Mouse (Mus musculus) spleen, postnatal 10 days (tissue): Measurements from ENCODE around the gene Ahcyl1.
"Not testable (repeated sequence)": the region's sequence is repeated elsewhere in the genome, so short reads cannot be mapped to it uniquely, and the experiment has no call there.

Experiments used
- DNase-seq, 2 experiments: peaks; one replicate each; pipeline ENCODE4 v3.0.0; 2021 to 2022; ENCODE audit warnings: low spot score in 2 of 2

Ahcyl1 gene

DNA sequence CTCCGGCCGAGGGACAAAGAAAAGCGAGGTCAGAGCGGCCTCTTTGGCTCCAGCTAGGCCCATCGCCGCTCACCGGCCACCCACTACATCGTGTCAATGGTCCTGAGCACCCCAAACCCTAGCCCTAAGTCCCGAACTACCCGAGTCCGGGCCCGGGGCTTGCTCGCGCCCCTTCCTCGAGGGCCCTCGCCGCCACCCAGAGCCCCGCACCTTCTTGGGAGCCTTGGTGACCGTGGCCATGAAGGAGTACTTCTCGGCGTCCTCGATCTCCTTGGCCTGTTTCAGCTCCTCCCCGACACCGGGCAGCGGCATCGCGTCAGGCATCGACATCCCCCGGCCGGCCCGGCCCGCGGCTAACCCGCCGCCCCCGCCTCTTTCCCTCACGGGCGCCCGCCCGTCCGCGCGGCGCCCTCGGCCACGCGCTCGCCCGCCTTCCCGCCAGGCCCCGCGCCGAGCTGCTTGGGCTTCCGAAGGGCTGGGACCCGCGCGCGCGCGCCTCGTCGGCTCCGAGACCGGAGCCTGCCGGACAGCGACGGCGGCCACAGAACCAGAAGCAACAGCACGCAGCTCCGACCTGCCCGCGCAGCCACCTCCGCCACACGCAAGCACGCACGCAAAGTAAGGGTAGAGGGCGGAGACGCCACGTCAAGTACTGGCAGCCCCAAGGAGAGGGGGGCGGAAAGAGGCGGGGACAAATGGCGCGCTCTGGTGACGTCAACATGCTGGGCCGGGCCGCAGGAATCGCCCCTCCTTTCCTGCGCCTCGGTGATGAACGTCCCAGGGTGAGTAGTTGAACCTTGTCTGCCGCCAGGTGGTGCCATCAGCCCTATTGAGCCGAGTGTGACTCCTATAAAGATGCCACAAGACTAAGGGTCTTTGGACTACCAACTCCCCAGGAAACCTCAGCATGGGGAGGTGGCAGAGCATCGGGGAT is at the start of gene Ahcyl1:
Gene Ahcyl1, minus strand, starts transcription at position 613 of the 934 bp plus-strand sequence.
- DNase-seq: peak; percentile 96 to 98

DNA sequence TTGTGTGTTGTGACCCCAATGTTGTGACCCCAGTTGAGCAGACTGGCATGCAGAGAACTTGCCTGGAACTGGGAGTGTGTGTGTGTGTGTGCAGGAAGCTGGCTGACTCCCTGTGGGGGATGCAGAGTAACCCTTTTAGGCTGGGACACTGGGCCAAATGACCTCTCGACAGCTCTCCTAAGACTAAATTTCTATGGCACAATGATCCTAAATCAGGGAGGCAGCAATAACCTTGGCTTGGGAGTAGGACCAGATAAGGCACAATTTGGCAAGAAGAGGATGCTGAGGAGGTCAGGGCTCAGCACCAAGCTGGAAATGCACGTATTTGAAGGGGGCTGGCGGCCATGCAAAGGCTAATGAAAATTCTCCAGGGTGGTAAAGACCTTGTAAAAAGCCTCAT is 49.7 kb upstream of the Ahcyl1 start:
- DNase-seq: no peak

GRCm38 (mm10) chr3:107743650-107744049 is 47.3 kb upstream of the Ahcyl1 start:
- DNase-seq: no peak

DNA sequence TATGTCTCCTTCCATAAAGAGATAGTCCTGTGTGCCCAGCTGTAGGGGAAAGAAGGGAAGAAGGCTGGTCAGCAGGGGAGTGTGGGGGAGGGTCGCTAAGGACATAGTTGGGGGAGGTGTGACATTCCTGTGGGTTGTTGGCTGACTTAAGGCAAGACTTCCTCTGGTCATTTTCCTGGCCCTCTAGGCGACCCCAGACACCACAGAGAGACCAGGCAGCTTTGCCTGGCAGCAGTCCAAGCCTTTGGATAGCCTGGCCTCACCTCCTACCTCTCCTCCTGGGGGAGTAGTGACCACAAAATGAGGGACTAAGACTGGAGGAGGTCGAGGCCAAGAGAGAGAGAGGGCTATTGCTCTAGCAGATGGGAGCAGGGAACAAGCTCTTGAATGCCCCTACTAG is 46.7 kb upstream of the Ahcyl1 start:
- DNase-seq: no peak

DNA sequence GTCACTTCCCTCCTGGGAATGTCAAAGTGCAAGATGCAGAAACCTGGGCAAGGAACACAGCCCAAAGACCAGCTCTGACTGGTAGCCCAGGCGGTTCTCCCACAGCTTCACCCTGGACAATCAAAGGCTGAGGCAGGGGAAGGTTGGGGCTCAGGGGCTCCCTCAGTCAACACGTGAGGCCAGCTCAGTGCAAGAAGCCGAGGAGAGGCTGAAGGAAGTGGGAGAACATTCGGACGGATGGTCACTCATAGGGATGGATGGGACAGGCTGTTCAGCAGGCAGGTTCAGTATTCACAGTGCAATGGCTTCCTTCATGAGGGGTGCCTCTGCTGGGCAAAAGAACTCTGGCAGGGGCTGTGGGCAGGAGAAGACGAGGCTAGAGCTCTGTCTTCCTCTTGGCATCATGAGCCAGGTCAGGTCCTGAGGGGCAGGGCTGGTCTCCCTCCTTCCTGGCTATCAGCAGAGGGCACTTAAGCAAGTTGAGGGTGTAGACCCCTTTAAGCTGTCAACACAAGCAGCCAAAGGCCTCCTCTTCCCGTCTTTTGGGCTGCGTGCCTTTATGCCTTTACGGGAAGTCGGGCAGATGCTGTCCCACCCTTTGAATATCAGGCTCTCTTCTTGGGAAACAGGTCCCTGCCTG is 45.8 kb upstream of the Ahcyl1 start:
- DNase-seq: no peak

DNA sequence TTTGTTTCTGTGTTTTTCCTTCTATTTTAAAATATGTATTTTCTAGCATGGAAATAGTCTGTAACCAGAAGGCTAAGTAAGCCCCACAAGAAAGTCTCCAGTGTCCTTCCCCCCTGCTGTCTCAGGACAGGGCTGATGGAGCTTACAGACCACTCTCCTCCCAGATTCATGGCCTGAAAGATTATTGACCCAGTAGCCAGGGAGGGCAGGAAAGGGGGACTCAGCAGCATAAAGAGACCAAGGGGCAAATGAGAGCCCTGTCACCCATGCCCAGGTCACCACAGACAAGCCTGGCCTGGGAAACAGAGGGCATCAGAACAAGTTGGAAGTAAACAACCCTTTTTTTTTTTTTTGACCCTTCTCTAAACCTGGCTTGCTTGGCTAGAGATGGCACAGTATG is 45.0 kb upstream of the Ahcyl1 start:
- no peak for DNase-seq

DNA sequence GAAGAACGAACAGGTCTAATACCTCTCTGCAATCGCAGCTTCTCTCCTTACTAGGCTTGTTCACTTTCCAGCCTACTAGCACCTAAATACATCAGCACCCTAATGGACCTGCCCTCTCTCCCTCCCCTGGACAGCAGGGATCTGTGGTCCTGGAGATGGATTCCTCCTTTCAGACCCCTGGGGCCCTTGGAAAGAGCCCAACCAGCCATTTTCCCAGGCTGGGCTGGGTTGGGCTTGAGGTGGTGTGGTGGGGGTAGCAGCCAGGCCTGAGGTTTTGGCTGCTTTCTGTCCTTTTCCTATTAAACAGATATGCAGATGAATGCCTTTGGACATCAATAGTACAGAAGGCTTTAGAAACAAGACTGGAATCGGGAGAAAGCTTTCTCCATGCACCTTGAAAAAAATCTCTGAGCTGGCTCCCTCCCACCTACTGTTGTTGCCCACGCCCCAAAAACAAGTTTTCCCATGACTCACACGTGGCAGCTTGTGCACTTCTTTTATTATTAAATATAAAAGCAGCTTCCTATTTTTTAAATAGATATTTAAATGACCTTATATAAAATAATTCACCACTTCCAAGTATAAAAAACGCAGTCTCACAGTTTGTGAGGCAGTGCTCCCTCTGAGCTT is 44.3 kb upstream of the Ahcyl1 start:
- no peak for DNase-seq

DNA sequence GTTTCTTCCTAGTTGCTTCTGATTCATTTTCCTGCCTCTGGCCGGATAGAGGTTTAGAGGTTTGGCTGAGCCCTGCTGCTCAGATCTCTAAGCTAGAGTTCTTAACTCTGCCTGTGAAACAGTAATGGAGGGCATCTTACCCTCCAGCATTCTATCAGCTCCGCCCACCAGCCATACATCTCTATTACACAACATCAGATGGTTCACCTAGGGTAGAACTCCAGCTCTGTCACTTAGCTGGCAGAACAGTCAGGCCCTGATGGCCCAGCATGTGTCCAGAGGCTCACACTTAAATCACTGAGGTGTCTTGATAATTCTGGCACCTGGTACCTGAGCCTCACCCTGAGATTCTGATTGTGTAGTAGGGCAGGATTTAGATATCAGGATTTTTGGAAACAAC is 43.6 kb upstream of the Ahcyl1 start:
- DNase-seq: no peak

GRCm38 (mm10) chr3:107739456-107739855 is 43.1 kb upstream of the Ahcyl1 start:
- no peak for DNase-seq

- DNase-seq: no peak
Observed at GRCm38 (mm10) chr3:107738620-107739019, 42.3 kb upstream of the Ahcyl1 start.

GRCm38 (mm10) chr3:107737609-107738190 is 41.3 kb upstream of the Ahcyl1 start:
- no peak for DNase-seq

- DNase-seq: not testable (repeated sequence)
Observed at GRCm38 (mm10) chr3:107735620-107736019, 39.3 kb upstream of the Ahcyl1 start.

GRCm38 (mm10) chr3:107733329-107733728 is 37.0 kb upstream of the Ahcyl1 start:
- no peak for DNase-seq

GRCm38 (mm10) chr3:107730236-107730635 is 33.9 kb upstream of the Ahcyl1 start:
- DNase-seq: no peak

DNA sequence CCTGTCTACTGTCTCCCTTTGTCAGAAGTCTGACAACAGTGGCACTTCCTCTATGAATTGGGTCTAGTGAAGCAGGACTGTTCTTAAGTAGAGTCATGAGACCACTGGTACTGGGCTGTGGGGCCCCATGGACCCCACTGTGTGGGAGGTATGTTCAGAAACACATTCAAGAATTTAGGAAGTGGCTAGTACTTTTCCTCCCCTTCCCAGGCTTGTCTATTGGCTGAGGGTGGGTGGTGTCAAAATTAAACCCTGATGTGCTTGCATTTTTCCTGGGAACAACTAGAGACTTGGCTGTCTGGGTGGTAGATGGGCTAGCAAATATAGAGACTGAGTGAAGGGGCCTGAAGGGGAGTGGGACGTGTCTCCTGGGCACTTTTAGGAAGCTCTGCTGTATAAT is 32.1 kb upstream of the Ahcyl1 start:
- DNase-seq: no peak

DNA sequence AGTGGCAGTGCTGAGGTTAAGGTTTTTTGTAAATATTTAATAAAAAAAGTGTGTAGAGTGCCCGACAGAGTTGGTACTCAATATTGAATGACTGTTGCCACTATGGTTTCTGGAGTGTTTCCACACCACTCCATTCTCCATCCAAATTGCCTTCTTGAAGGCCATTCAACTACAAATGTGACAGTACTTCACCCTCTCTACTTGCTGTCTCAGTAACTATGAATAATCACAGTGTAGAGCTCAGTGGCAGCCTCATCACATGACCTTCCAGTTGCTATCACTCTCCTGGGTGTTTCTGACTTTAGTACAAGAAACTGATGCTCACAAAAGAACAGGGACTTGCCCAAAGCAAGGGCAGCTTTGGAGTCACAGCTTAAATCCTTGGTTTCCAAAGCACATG is 19.6 kb upstream of the Ahcyl1 start:
- DNase-seq: no peak

GRCm38 (mm10) chr3:107714276-107714933 is 18.0 kb upstream of the Ahcyl1 start:
- DNase-seq: no peak

DNA sequence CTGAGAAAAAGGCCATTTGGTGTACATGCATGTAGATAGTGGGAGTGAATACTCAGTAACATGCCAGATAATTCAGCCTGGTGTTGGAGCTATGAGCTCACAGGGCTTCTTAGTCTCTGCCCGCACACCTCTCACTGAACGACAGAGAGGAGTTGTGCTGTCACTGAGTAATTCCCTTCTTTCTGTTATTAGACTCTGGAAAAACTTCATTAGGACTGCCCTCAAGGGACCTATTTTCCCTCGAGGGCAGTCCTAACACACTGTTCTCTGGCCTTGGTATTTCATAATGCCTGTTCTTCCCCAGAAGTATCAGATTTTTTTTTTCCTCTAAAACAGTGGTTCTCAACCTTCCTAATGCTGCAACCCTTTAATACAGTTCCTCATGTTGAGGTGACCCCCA is 15.7 kb upstream of the Ahcyl1 start:
- no peak for DNase-seq

DNA sequence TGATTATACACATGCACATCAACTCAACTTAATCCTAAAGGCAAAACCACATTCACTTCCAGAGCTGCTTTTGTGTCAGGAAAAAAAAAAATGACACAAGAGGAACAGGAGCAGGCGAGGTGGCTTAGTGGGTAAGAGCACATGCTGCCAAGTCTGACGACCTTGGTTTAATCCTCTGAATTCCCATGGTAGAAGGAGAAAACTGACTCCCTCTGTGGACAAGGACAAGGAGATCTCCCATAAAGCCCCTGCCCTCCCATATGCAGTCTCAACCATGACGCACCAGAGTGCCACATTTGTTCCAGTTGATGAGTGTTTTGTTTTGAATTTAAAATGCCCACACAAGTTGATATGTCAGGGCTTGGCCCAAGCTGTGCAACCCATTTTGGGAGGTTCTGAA is 12.8 kb upstream of the Ahcyl1 start:
- DNase-seq: no peak

GRCm38 (mm10) chr3:107707239-107707638 is 10.9 kb upstream of the Ahcyl1 start:
- DNase-seq: no peak

- no peak for DNase-seq
Observed at GRCm38 (mm10) chr3:107706164-107706563, 9.8 kb upstream of the Ahcyl1 start.

- DNase-seq: no peak
Observed at GRCm38 (mm10) chr3:107704371-107704705, 8.0 kb upstream of the Ahcyl1 start.
